Mouse (Mus musculus) heart, embryonic 11.5 days (tissue): ENCODE data around the gene Adk. TPM values are rescaled to one million over a fixed set of nuclear protein-coding genes. Genes with fewer than 3 reads are reported as not detected.

Experiments used
- ATAC-seq: fragments of 200-750 bp; cut with Nextera tagmentation; replicated peaks from 2 replicates; pipeline ENCODE4 v1.8.0; 2017; ENCODE audit warnings: moderate library complexity; ENCODE audit not compliant: insufficient number of reproducible peaks, low FRiP score, low TSS enrichment
- H3K27ac ChIP-seq: fragments of 300-500 bp; sonication (generic); 2 replicates; pipeline ENCODE4 v1.5.1; 2014; ENCODE audit warnings: mild to moderate bottlenecking, low read depth, low read length
- H3K27me3 ChIP-seq: fragments of 300-500 bp; sonication (generic); 2 replicates; pipeline ENCODE4 v1.6.1; 2014; ENCODE audit warnings: mild to moderate bottlenecking, low read length, mixed read lengths; ENCODE audit not compliant: control insufficient read depth, insufficient read depth
- H3K36me3 ChIP-seq: fragments of 300-500 bp; sonication (generic); 2 replicates; pipeline ENCODE4 v1.6.1; 2014; ENCODE audit warnings: mild to moderate bottlenecking, low read length, moderate library complexity, mixed read lengths; ENCODE audit not compliant: control insufficient read depth, insufficient read depth
- H3K4me1 ChIP-seq: fragments of 300-500 bp; sonication (generic); 2 replicates; pipeline ENCODE4 v1.6.1; 2014; ENCODE audit warnings: low read length; ENCODE audit not compliant: control insufficient read depth, insufficient read depth
- H3K4me2 ChIP-seq: fragments of 300-500 bp; sonication (generic); 2 replicates; pipeline ENCODE4 v1.6.1; 2014; ENCODE audit warnings: mild to moderate bottlenecking, moderate library complexity
- H3K4me3 ChIP-seq: fragments of 300-500 bp; sonication (generic); 2 replicates; pipeline ENCODE4 v1.5.1; 2014; ENCODE audit warnings: low read depth, low read length
- H3K9ac ChIP-seq: fragments of 300-500 bp; sonication (generic); 2 replicates; pipeline ENCODE4 v1.6.1; 2014; ENCODE audit warnings: mild to moderate bottlenecking, low read depth, low read length, moderate library complexity
- H3K9me3 ChIP-seq: fragments of 300-500 bp; sonication (generic); replicated peaks from 2 replicates; pipeline ENCODE4 v1.6.1; 2016; ENCODE audit warnings: low read length; ENCODE audit not compliant: control insufficient read depth
- WGBS: fragments of 180-500 bp; shearing (Covaris S2); extraction: QIAGEN DNeasy Blood & Tissue Kit; methylation state at CpG from one replicate; pipeline ENCODE4 v1.1.7; 2014; ENCODE audit not compliant: insufficient replicate concordance; 5-methylcytosine and 5-hydroxymethylcytosine counted together
- polyA plus RNA-seq: library from polyadenylated mRNA; unstranded; fragments of >200 nt; fragmentation: Nextera tagmentation; extraction: Ambion mirVana; gene quantifications from 2 replicates; pipeline ENCODE4 v1.2.1, GENCODE M21; 2014

The Adk gene
- polyA plus RNA-seq, 1 experiment from 2014 or later, result 261 TPM

DNA sequence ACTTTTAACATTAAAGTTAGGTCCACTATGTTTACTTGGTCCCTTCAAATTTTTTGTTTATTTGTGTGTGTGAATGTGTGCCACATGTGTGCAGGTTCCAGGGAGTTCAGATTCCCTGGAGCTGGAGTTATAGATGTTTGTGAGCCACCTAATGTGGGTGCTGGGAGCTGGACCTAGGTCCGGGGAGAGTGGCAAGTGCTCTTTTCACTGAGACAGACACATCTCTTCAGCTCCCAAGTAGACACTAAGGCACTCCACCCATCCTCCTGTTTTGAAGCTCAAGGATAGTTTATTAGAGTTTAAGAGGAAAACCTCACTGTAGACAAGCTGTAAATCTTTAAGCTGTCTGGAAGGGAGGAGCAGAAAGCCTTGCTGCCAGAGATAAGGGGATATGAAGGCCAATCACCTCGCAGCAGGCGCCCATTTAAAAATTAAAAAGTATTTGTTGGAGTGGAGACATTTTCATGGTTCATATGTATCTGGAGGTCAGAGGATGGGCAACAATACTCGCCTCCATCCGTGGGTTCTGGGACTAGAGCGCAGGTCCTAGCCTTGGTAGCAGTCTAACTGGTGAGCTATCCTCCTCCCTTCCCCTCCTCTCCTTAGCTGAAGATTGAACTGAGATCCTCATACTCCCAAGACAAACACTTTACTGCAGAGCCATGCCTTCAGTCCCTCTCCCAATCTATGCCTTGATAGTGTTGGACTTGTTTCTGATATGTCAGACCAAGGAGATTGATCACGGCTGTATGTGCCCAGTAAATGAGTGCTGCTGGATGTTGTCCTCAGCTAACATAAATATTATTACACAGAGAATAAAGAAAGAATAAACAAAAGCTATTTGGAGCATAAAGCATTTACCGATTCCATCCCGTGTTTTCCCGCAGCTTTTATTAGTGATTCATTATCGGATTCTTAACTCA is 22.3 kb downstream of the Adk start:
- Histone ChIP-seq H3K4me3 (peak overlapping the region; percentile 72; the same call in 1 of the 2 replicates), H3K27me3 (no peaks in the 10 kb centered on the region), H3K9me3 (no peaks in the 10 kb centered on the region), H3K27ac (peak overlapping the region; percentile 65), H3K4me2 (peak overlapping the region; percentile 82), H3K9ac (peak overlapping the region; percentile 17; the same call in 1 of the 2 replicates), H3K36me3 (no peaks in the 10 kb centered on the region), H3K4me1 (peaks cover 39% of the 10 kb centered on the region)
- 44% methylated on average over 11 of the region's 11 CpGs for WGBS
- no peak for ATAC-seq

- no peaks in the 10 kb centered on the region for H3K27me3 ChIP-seq
- peaks cover 36% of the 10 kb centered on the region for H3K4me1 ChIP-seq
- H3K9me3 ChIP-seq, result no peaks in the 10 kb centered on the region
- peak; percentile 98 for ATAC-seq
- H3K9ac ChIP-seq, result peak overlapping the region; percentile 70
- peak overlapping the region; percentile 77 for H3K27ac ChIP-seq
- H3K4me2 ChIP-seq, result peak overlapping the region; percentile 82
- under 1% methylated on average over 59 of the region's 59 CpGs for whole genome bisulfite sequencing
- H3K4me3 ChIP-seq, result peak overlapping the region; percentile 72
- no peaks in the 10 kb centered on the region for H3K36me3 ChIP-seq
Observed at GRCm38 (mm10) chr14:21075751-21076500, 23.6 kb downstream of the Adk start.

DNA sequence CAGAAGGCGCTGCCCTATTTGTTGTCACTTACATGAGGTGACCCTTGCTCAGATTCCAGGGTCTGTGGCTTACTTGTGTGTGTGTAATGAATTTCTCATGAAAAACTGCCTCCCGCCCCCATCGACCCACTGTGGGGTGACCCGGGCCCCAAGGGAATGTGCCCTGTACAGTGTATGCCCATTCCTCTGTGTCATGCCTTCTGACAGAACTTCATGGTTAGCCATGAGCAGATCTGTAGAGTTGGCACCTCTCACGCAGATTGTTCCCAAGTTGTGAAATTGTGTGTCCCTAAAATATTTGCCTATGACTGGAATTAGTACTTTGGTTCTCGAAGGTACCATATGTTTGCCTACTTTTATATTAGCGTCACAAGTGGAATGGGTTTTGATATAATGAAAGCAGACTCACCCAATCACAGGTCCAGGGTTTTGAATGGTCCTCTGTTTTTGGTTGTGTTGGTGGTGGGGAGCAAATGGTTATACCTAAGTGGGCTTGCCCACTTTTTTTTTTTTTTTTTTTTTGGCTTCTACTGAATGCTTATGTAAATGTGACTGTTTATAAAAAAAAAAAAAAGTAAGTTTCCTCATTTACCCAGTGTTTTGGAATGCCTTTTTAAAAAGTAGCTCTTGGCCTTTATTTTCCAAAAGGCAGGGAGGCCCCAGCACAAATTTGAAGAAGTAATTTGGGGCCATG is 24.3 kb downstream of the Adk start:
- Histone ChIP-seq H3K27ac (peak overlapping the region; percentile 77), H3K4me2 (peak overlapping the region; percentile 82), H3K4me3 (peak overlapping the region; percentile 72), H3K9me3 (no peaks in the 10 kb centered on the region), H3K36me3 (no peaks in the 10 kb centered on the region), H3K9ac (peak overlapping the region; percentile 70), H3K4me1 (peaks cover 36% of the 10 kb centered on the region), H3K27me3 (no peaks in the 10 kb centered on the region)
- 34% methylated on average over 7 of the region's 7 CpGs for WGBS
- ATAC-seq, result no peak; the same call in 1 of the 2 replicates

- 27% methylated on average over 4 of the region's 4 CpGs for WGBS
- Histone ChIP-seq H3K4me2 (peak overlapping the region; percentile 82), H3K4me3 (no peak overlapping the region), H3K36me3 (no peaks in the 10 kb centered on the region), H3K27ac (no peak overlapping the region), H3K4me1 (peaks cover 41% of the 10 kb centered on the region), H3K27me3 (no peaks in the 10 kb centered on the region), H3K9ac (no peak overlapping the region), H3K9me3 (no peaks in the 10 kb centered on the region)
- no peak for ATAC-seq
Observed at GRCm38 (mm10) chr14:21077939-21078338, 25.6 kb downstream of the Adk start.

- Histone ChIP-seq H3K9me3 (no peaks in the 10 kb centered on the region), H3K27ac (no peak overlapping the region), H3K4me3 (no peak overlapping the region), H3K4me1 (peaks cover 40% of the 10 kb centered on the region), H3K27me3 (no peaks in the 10 kb centered on the region), H3K4me2 (peak overlapping the region; percentile 82; the same call in 1 of the 2 replicates), H3K9ac (no peak overlapping the region), H3K36me3 (no peaks in the 10 kb centered on the region)
- ATAC-seq, result no peak
Observed at GRCm38 (mm10) chr14:21078511-21078910, 26.1 kb downstream of the Adk start.

- no peaks in the 10 kb centered on the region; the same call in 1 of the 2 replicates for H3K36me3 ChIP-seq
- no peaks in the 10 kb centered on the region for H3K9me3 ChIP-seq
- H3K27me3 ChIP-seq, result no peaks in the 10 kb centered on the region
- 0 out of 2 replicates have a peak overlapping the region, but pooled peaks have one; percentile 17 for H3K27ac ChIP-seq
- H3K4me2 ChIP-seq, result no peak overlapping the region
- 17% methylated on average over 1 of the region's 1 CpGs for whole genome bisulfite sequencing
- H3K4me1 ChIP-seq, result peaks cover 46% of the 10 kb centered on the region
- ATAC-seq, result no peak
- H3K9ac ChIP-seq, result no peak overlapping the region
- H3K4me3 ChIP-seq, result no peak overlapping the region
Observed at GRCm38 (mm10) chr14:21082823-21083222, 30.4 kb downstream of the Adk start.

GRCm38 (mm10) chr14:21085666-21086065 is 33.3 kb downstream of the Adk start:
- H3K27ac ChIP-seq, result peak overlapping the region; percentile 54; the same call in 1 of the 2 replicates
- 67% methylated on average over 5 of the region's 5 CpGs for WGBS

GRCm38 (mm10) chr14:21086106-21086505 is 33.7 kb downstream of the Adk start:
- H3K27ac ChIP-seq, result peak overlapping the region; percentile 88; the same call in 1 of the 2 replicates
- no peaks in the 10 kb centered on the region for H3K9me3 ChIP-seq
- peaks cover 54% of the 10 kb centered on the region for H3K4me1 ChIP-seq
- H3K27me3 ChIP-seq, result no peaks in the 10 kb centered on the region
- WGBS, result 13% methylated on average over 2 of the region's 2 CpGs
- no peak for ATAC-seq
- no peaks in the 10 kb centered on the region; the same call in 1 of the 2 replicates for H3K36me3 ChIP-seq
- H3K4me2 ChIP-seq, result no peak overlapping the region
- H3K4me3 ChIP-seq, result no peak overlapping the region
- no peak overlapping the region for H3K9ac ChIP-seq

More at GRCm38 (mm10) chr14:21085666-21086065, 33.3 kb downstream of the Adk start:
- Histone ChIP-seq H3K27me3 (no peaks in the 10 kb centered on the region), H3K4me1 (peaks cover 54% of the 10 kb centered on the region), H3K36me3 (no peaks in the 10 kb centered on the region; the same call in 1 of the 2 replicates), H3K4me2 (no peak overlapping the region), H3K9ac (no peak overlapping the region), H3K4me3 (no peak overlapping the region), H3K9me3 (no peaks in the 10 kb centered on the region)
- ATAC-seq, result no peak
